Mouse (Mus musculus) ES-Bruce4 (cell line): ENCODE measurements at regions not wholly inside any gene's neighbourhood (a gene's known extent, or its start where the extent isn't known, plus 50 kb on each side); places are given as distances from the start of the nearest gene placed in this dataset.

Source experiments
- H3K27ac ChIP-seq: 2 replicates; pipeline ENCODE4 v1.5.1; 2012; ENCODE audit warnings: low read length, inconsistent platforms; ENCODE audit not compliant: insufficient read depth
- H3K27me3 ChIP-seq: 2 replicates; pipeline ENCODE4 v1.6.1; 2012; ENCODE audit warnings: mild to moderate bottlenecking, low read length, inconsistent platforms; ENCODE audit not compliant: control insufficient read depth, poor library complexity, insufficient read depth, severe bottlenecking
- H3K36me3 ChIP-seq: 2 replicates; pipeline ENCODE4 v1.6.1; 2012; ENCODE audit warnings: inconsistent platforms, mild to moderate bottlenecking, low read length, moderate library complexity; ENCODE audit not compliant: control insufficient read depth, poor library complexity, insufficient read depth, severe bottlenecking
- H3K4me1 ChIP-seq: one replicate; pipeline ENCODE4 v1.8.1; 2011; ENCODE audit warnings: low read length; ENCODE audit not compliant: control insufficient read depth, insufficient read depth
- H3K4me3 ChIP-seq: 2 replicates; pipeline ENCODE4 v1.5.1; 2011; ENCODE audit warnings: low read depth, mild to moderate bottlenecking, low read length
- H3K9ac ChIP-seq: 2 replicates; pipeline ENCODE4 v1.6.1; 2012; ENCODE audit warnings: low read depth, mild to moderate bottlenecking, inconsistent platforms; ENCODE audit not compliant: poor library complexity, severe bottlenecking
- H3K9me3 ChIP-seq: replicated peaks from 2 replicates; pipeline ENCODE4 v1.6.1; 2012; ENCODE audit warnings: mild to moderate bottlenecking, low read length, inconsistent platforms; ENCODE audit not compliant: control insufficient read depth, poor library complexity, insufficient read depth, severe bottlenecking
- CTCF ChIP-seq: IDR thresholded peaks from one replicate; pipeline ENCODE4 v1.8.1; 2011; ENCODE audit warnings: low read depth, low read length
- EP300 ChIP-seq: IDR thresholded peaks from 2 replicates; pipeline ENCODE4 v1.6.1; 2011; ENCODE audit warnings: low read depth, low read length; ENCODE audit not compliant: insufficient read depth
- POLR2A ChIP-seq: IDR thresholded peaks from one replicate; pipeline ENCODE4 v1.8.1; 2011; ENCODE audit warnings: low read length; ENCODE audit not compliant: insufficient read depth

DNA sequence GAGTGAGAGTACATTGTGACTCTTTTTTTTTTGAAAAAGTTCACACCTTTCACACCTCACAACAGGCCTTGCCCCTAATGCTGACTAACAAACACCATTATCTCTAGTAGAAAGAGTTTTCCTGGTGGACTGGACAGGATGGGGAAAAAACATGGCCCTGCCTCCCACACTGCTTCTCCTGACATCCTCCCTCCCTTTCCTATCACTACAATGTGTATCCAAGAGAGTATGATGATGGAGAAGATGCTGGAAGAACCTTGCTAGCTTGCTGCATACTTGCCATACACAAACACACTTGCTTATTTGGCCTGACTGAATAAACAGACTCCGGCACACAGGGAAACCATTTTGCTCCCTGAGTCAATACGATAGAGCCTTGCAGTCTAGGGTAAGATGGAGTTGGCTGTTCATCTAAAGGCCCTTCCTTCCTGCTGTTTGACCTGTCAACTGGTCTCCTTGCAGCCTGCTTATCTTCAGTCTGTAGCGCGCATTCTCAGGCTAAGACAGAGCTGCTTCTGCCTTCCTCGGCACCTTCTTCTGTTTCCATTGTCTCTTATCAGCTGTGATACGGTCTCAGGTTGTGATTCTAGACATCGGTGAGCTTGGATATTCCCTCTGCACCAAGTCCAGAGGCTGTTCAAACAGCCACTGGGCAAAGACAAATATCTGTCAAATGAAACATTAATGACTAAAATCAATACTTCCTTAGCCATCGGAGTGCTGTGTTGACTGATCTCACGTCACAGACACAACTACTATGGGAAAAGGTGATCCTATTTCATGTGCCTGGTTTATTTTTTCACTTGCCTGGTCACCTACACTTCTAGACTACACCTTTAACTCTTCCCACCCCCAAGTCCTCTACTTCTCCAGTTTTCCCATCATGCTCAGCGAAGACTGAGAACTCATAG lies 181.2 kb downstream of the Npr3 start:
- Histone ChIP-seq H3K27ac (no peak overlapping the region), H3K4me1 (no peaks in the 10 kb centered on the region), H3K36me3 (no peaks in the 10 kb centered on the region), H3K27me3 (no peaks in the 10 kb centered on the region), H3K9ac (no peak overlapping the region), H3K4me3 (no peak overlapping the region), H3K9me3 (no peaks in the 10 kb centered on the region)
- TF ChIP-seq POLR2A (no peak), EP300 (no peak), CTCF (no peak)

DNA sequence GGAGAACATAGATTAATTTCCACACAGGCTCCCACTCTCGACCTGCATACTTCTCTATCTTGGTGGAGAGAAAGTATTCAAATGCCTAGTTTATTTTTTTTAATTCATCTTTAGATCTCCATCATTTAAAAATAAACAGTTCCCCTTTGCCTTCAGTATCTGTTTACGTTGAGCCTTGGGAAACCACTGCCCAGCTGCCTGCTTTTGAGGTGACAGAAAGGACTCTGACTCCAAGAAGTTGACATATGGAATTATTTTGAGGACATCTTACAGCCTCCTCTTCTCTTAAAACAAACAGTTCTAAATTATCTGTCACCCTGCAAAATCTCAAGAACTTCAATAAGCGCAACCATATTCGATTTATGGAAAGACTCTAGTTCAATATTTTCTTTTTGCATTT lies 186.4 kb downstream of the Npr3 start:
- Histone ChIP-seq H3K9ac (no peak overlapping the region), H3K36me3 (no peaks in the 10 kb centered on the region), H3K27me3 (no peaks in the 10 kb centered on the region), H3K9me3 (no peaks in the 10 kb centered on the region), H3K4me1 (no peaks in the 10 kb centered on the region), H3K4me3 (no peak overlapping the region), H3K27ac (no peak overlapping the region)
- TF ChIP-seq CTCF (no peak), EP300 (no peak), POLR2A (no peak)

DNA sequence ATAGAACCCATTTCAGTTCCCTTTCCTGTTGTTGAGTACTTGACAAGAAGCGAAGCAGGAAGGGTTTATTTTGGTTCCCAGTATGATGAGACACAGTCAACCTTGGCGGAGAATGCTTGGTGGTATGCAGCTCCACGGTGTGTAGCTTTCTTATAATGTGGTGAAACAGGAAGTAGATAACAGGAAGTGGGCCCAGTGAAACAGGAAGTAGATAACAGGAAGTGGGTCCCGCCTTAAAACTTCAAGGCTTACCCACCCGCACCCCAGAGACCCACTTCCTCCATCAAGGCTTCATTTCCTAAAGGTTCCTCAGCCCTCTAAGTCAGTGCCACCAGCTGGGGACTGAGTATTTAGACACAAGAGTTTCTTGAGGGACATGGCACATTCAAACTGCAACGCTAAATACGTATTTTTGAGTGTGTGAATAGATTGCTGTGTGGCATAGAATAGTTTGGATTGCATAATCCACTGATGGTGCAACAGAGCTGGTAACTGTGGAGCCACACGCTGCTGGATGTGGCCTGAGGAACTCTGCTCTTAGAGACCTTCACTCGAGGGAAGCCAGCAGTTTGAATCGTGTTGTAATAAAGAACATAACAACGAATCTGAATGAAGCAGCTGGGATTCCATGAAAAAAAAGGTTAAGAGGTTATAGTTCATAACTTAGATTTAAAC lies 190.8 kb downstream of the Npr3 start:
- Histone ChIP-seq H3K9ac (no peak overlapping the region), H3K27me3 (no peaks in the 10 kb centered on the region), H3K4me1 (no peaks in the 10 kb centered on the region), H3K9me3 (no peaks in the 10 kb centered on the region), H3K27ac (no peak overlapping the region), H3K36me3 (no peaks in the 10 kb centered on the region), H3K4me3 (no peak overlapping the region)
- TF ChIP-seq CTCF: no peak
- TF ChIP-seq EP300: no peak
- TF ChIP-seq POLR2A: no peak

DNA sequence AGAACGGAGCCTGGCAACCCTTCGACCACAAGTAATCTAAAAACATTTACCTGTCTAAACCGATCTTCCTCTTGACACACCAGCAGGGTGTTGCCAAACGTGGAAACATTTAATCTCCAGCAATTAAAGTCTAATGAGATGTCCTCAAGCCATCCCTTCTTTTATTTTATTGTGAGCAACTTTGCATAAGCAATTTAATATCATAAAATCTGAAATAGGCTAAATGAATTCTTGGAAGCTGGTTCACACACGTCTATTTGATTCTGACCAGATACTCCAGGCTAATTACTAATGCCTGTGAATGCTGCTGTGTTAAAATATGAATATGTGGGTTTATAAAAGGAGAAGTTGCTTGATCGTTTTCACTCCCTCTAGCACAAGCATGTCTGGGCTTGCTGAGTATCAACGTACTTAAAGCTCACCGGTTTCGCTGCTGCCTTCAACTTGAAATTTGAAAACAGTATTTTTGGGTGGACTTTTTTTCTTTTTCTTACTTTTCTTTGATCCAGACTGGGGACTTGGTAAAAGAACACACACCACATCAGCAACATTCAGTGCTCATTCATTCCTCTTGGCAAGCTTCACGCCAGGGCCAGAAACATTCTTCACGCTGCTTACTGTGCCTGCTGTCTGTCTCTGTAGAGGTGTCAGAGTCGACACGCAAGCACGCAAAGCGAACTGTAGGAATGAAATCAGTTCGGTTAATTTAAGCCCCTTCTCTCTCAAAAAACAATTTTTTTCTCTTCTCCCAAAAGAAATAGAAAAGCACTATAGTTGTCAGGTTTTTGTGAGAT lies 194.4 kb downstream of the Npr3 start:
- Histone ChIP-seq H3K27me3 (no peaks in the 10 kb centered on the region), H3K9ac (no peak overlapping the region), H3K36me3 (no peaks in the 10 kb centered on the region), H3K9me3 (no peaks in the 10 kb centered on the region), H3K4me1 (no peaks in the 10 kb centered on the region), H3K27ac (no peak overlapping the region), H3K4me3 (no peak overlapping the region)
- no peak for TF ChIP-seq CTCF
- no peak for TF ChIP-seq POLR2A
- no peak for TF ChIP-seq EP300

DNA sequence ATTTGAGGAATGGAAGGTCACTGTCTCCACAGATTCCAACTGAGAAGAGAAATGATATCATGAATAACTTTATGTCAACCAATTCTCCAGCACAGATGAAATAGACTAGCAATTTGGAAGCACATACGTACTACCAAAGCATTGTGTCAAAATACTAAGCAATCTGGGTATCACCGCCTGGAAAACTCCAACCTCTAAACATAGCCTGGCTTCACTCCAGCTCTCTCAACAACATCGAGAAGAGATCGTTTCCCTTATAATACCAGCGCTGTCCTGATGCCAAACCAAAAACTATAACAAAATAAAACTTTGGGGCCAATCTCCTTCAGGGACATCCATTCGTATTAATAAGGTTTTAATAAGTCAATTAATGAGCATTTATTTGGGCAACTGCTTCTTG lies 205.8 kb downstream of the Npr3 start:
- H3K4me1 ChIP-seq: no peaks in the 10 kb centered on the region
- H3K9me3 ChIP-seq: no peaks in the 10 kb centered on the region
- H3K9ac ChIP-seq: no peak overlapping the region
- H3K27ac ChIP-seq: no peak overlapping the region
- no peak for TF ChIP-seq EP300
- TF ChIP-seq POLR2A: no peak
- no peak for TF ChIP-seq CTCF
- no peak overlapping the region for H3K4me3 ChIP-seq
- no peaks in the 10 kb centered on the region for H3K27me3 ChIP-seq
- H3K36me3 ChIP-seq: no peaks in the 10 kb centered on the region

DNA sequence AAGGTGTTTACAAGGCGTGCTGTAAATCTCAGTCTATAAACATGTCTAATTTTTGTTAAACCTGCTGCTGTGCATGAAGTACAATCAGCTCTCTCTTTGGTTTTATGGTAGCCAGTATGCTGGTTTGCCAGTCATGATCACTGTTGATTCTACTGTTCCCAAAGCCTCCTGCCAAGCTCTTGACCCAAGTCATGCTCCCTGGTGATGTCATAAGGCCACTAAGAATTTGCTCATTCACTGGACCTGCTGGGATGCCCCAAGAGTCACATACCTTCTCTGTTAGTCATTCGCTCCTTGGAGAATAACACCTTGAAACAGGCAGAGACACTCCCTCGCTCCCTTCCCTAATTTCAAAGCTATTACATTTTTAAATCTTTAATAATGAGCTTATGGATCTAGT lies 207.2 kb downstream of the Npr3 start:
- Histone ChIP-seq H3K27ac (no peak overlapping the region), H3K9ac (no peak overlapping the region), H3K9me3 (no peaks in the 10 kb centered on the region), H3K27me3 (no peaks in the 10 kb centered on the region), H3K36me3 (no peaks in the 10 kb centered on the region), H3K4me3 (no peak overlapping the region), H3K4me1 (no peaks in the 10 kb centered on the region)
- TF ChIP-seq CTCF: no peak
